Mouse (Mus musculus) spleen, embryonic (tissue): ENCODE results near the gene Procr.

Source experiments
- CTCF ChIA-PET: fragments of 350-600 bp; sonication (Branson Sonifier 250); formaldehyde crosslinking; loops from one replicate; lab custom pipeline; 2022; lab: Charles Lee

Procr gene

GRCm38 (mm10) chr2:155749394-155749793 lies 1.5 kb upstream of the Procr start:
- CTCF ChIA-PET, result interaction anchor here (0.7 kb wide), 1 partner anchor 224 kb away, joined by 11 read pairs; no protein-coding TSS in a partner anchor

- CTCF ChIA-PET, result no interaction called here
Observed at GRCm38 (mm10) chr2:155755746-155756145, 4.8 kb downstream of the Procr start.

- CTCF ChIA-PET, result no interaction called here
Observed at GRCm38 (mm10) chr2:155756855-155757566, 6.1 kb downstream of the Procr start.

GRCm38 (mm10) chr2:155764679-155765418 lies 13.9 kb downstream of the Procr start:
- CTCF ChIA-PET, result interaction anchor here (0.6 to 1.0 kb wide), 7 partner anchors 19 to 854 kb away, joined by 3 to 14 read pairs (median 3); no protein-coding TSS in a partner anchor

- CTCF ChIA-PET, result interaction anchor here (0.5 kb wide), 1 partner anchor 1364 kb away, joined by 4 read pairs; no protein-coding TSS in a partner anchor
Observed at GRCm38 (mm10) chr2:155773664-155774063, 22.7 kb downstream of the Procr start.

GRCm38 (mm10) chr2:155774261-155774926 lies 23.5 kb downstream of the Procr start:
- CTCF ChIA-PET, result no interaction called here

- CTCF ChIA-PET, result no interaction called here
Observed at GRCm38 (mm10) chr2:155774927-155775684, 24.2 kb downstream of the Procr start, which contains the start of gene Mmp24. TSS of gene Mmp24 (plus strand) at chr2:155775342.

GRCm38 (mm10) chr2:155775685-155776263 lies 24.9 kb downstream of the Procr start:
- CTCF ChIA-PET, result no interaction called here

GRCm38 (mm10) chr2:155776824-155777687 lies 26.1 kb downstream of the Procr start:
- CTCF ChIA-PET, result no interaction called here

GRCm38 (mm10) chr2:155777688-155777985 lies 26.7 kb downstream of the Procr start:
- CTCF ChIA-PET, result no interaction called here

GRCm38 (mm10) chr2:155778004-155778403 lies 27.1 kb downstream of the Procr start:
- CTCF ChIA-PET, result no interaction called here

GRCm38 (mm10) chr2:155779066-155779465 lies 28.1 kb downstream of the Procr start:
- CTCF ChIA-PET, result no interaction called here

- CTCF ChIA-PET, result no interaction called here
Observed at GRCm38 (mm10) chr2:155779506-155779905, 28.6 kb downstream of the Procr start.

GRCm38 (mm10) chr2:155784534-155784933 lies 33.6 kb downstream of the Procr start:
- CTCF ChIA-PET, result no interaction called here

GRCm38 (mm10) chr2:155786905-155787304 lies 36.0 kb downstream of the Procr start:
- CTCF ChIA-PET, result no interaction called here

- CTCF ChIA-PET, result no interaction called here
Observed at GRCm38 (mm10) chr2:155787949-155788931, 37.3 kb downstream of the Procr start.

GRCm38 (mm10) chr2:155792899-155793298 lies 42.0 kb downstream of the Procr start:
- CTCF ChIA-PET, result no interaction called here

- CTCF ChIA-PET, result no interaction called here
Observed at GRCm38 (mm10) chr2:155794674-155795445, 43.9 kb downstream of the Procr start.
